Mouse (Mus musculus): ENCODE data around the gene B830017H08Rik. TPM values are rescaled to one million over a fixed set of nuclear protein-coding genes. Genes with fewer than 3 reads are reported as not detected.

The B830017H08Rik gene
- polyA plus RNA-seq, 1 experiment from 2014 or later = 2.2 TPM

GRCm38 (mm10) chr16:17807192-17808009 is 25.5 kb upstream of the B830017H08Rik start:
- WGBS = 9% methylated on average over 69 of the region's 73 CpGs
- H3K27ac ChIP-seq = no peak overlapping the region
- peak overlapping the region; percentile 59 for H3K9ac ChIP-seq (ENCODE audit: low read depth, low read length)
- no peaks in the 10 kb centered on the region for H3K9me3 ChIP-seq (replicated peaks; ENCODE audit: low read length)
- peaks cover 20% of the 10 kb centered on the region for H3K27me3 ChIP-seq (ENCODE audit: insufficient read depth, low read length)
- no peaks in the 10 kb centered on the region for H3K36me3 ChIP-seq (ENCODE audit: insufficient read depth, low read length)
- peak overlapping the region; percentile 39 for H3K4me3 ChIP-seq (replicated peaks; ENCODE audit: low read depth, low read length)
- peaks cover 39% of the 10 kb centered on the region for H3K4me1 ChIP-seq (replicated peaks; ENCODE audit: insufficient read depth, low read length)
- TF ChIP-seq CTCF (IDR thresholded peaks at IDR 0.05; ENCODE audit: low read depth) = no peak
- H3K4me2 ChIP-seq (ENCODE audit: low read length) = peak overlapping the region; percentile 75
- peak; percentile 83 for DNase-seq (ENCODE audit: low spot score)
- ATAC-seq (replicated peaks; ENCODE audit: low FRiP score, low read depth) = peak; percentile 62

- no peak for ATAC-seq (replicated peaks; ENCODE audit: low FRiP score, low read depth)
- no peak overlapping the region for H3K27ac ChIP-seq
- H3K9me3 ChIP-seq (replicated peaks; ENCODE audit: low read length) = no peaks in the 10 kb centered on the region
- no peak overlapping the region for H3K9ac ChIP-seq (ENCODE audit: low read depth, low read length)
- peaks cover 22% of the 10 kb centered on the region for H3K4me1 ChIP-seq (replicated peaks; ENCODE audit: insufficient read depth, low read length)
- H3K4me3 ChIP-seq (replicated peaks; ENCODE audit: low read depth, low read length) = no peak overlapping the region
- no peak for TF ChIP-seq CTCF (IDR thresholded peaks at IDR 0.05; ENCODE audit: low read depth)
- H3K36me3 ChIP-seq (ENCODE audit: insufficient read depth, low read length) = no peaks in the 10 kb centered on the region
- no peak overlapping the region for H3K4me2 ChIP-seq (ENCODE audit: low read length)
- H3K27me3 ChIP-seq (ENCODE audit: insufficient read depth, low read length) = peaks cover 7% of the 10 kb centered on the region; the same call in 1 of the 2 replicates
- DNase-seq (ENCODE audit: low spot score) = no peak
- 93% methylated on average over 4 of the region's 4 CpGs for WGBS
These were observed 23.8 kb upstream of the B830017H08Rik start for GRCm38 (mm10) chr16:17809125-17809524.

GRCm38 (mm10) chr16:17809711-17810110 is 23.2 kb upstream of the B830017H08Rik start:
- Histone ChIP-seq H3K27ac (no peak overlapping the region), H3K4me3 (replicated peaks; ENCODE audit: low read depth, low read length) (no peak overlapping the region), H3K4me2 (ENCODE audit: low read length) (no peak overlapping the region), H3K9ac (ENCODE audit: low read depth, low read length) (no peak overlapping the region), H3K4me1 (replicated peaks; ENCODE audit: insufficient read depth, low read length) (peaks cover 16% of the 10 kb centered on the region; the same call in 1 of the 2 replicates), H3K27me3 (ENCODE audit: insufficient read depth, low read length) (peaks cover 6% of the 10 kb centered on the region; the same call in 1 of the 2 replicates), H3K36me3 (ENCODE audit: insufficient read depth, low read length) (no peaks in the 10 kb centered on the region), H3K9me3 (replicated peaks; ENCODE audit: low read length) (no peaks in the 10 kb centered on the region)
- DNase-seq (ENCODE audit: low spot score) (peak; percentile 76), ATAC-seq (replicated peaks; ENCODE audit: low FRiP score, low read depth) (0 out of 2 replicates have a peak, but pooled peaks have one; percentile 11)
- WGBS = 29% methylated on average over 7 of the region's 7 CpGs
- no peak for TF ChIP-seq CTCF (IDR thresholded peaks at IDR 0.05; ENCODE audit: low read depth)

- 6% methylated on average over 5 of the region's 5 CpGs for WGBS
- no peak overlapping the region for H3K27ac ChIP-seq
- peaks cover 4% of the 10 kb centered on the region; the same call in 1 of the 2 replicates for H3K27me3 ChIP-seq (ENCODE audit: insufficient read depth, low read length)
- H3K4me2 ChIP-seq (ENCODE audit: low read length) = no peak overlapping the region
- TF ChIP-seq CTCF (IDR thresholded peaks at IDR 0.05; ENCODE audit: low read depth) = peak; percentile 90
- DNase-seq (ENCODE audit: low spot score) (peak; percentile 88), ATAC-seq (replicated peaks; ENCODE audit: low FRiP score, low read depth) (no peak)
- H3K4me3 ChIP-seq (replicated peaks; ENCODE audit: low read depth, low read length) = no peak overlapping the region
- H3K4me1 ChIP-seq (replicated peaks; ENCODE audit: insufficient read depth, low read length) = peaks cover 16% of the 10 kb centered on the region; the same call in 1 of the 2 replicates
- 0 out of 2 replicates have a peak overlapping the region, but pooled peaks have one; percentile 23 for H3K9ac ChIP-seq (ENCODE audit: low read depth, low read length)
- H3K36me3 ChIP-seq (ENCODE audit: insufficient read depth, low read length) = no peaks in the 10 kb centered on the region
- no peaks in the 10 kb centered on the region for H3K9me3 ChIP-seq (replicated peaks; ENCODE audit: low read length)
These were observed 20.8 kb upstream of the B830017H08Rik start for GRCm38 (mm10) chr16:17812120-17812519.

- Histone ChIP-seq H3K4me2 (ENCODE audit: low read length) (no peak overlapping the region), H3K36me3 (ENCODE audit: insufficient read depth, low read length) (no peaks in the 10 kb centered on the region), H3K9me3 (replicated peaks; ENCODE audit: low read length) (no peaks in the 10 kb centered on the region), H3K27me3 (ENCODE audit: insufficient read depth, low read length) (peaks cover 4% of the 10 kb centered on the region; the same call in 1 of the 2 replicates), H3K9ac (ENCODE audit: low read depth, low read length) (no peak overlapping the region), H3K4me3 (replicated peaks; ENCODE audit: low read depth, low read length) (no peak overlapping the region), H3K4me1 (replicated peaks; ENCODE audit: insufficient read depth, low read length) (peaks cover 7% of the 10 kb centered on the region; the same call in 1 of the 2 replicates), H3K27ac (no peak overlapping the region)
- 47% methylated on average over 4 of the region's 4 CpGs for WGBS
- no peak for TF ChIP-seq CTCF (IDR thresholded peaks at IDR 0.05; ENCODE audit: low read depth)
- DNase-seq (ENCODE audit: low spot score) (no peak), ATAC-seq (replicated peaks; ENCODE audit: low FRiP score, low read depth) (no peak)
These were observed 19.7 kb upstream of the B830017H08Rik start for GRCm38 (mm10) chr16:17813173-17813572.
